Mouse (Mus musculus) forebrain, postnatal 0 days (tissue): ENCODE data around the gene Plod1. TPM values are rescaled to one million over a fixed set of nuclear protein-coding genes. Genes with fewer than 3 reads are reported as not detected.
A peak's percentile ranks its signal among the peaks of the same experiment; 100 is the strongest.
"Not testable (repeated sequence)": the region's sequence is repeated elsewhere in the genome, so short reads cannot be mapped to it uniquely, and the experiment has no call there.

Experiments used
- ATAC-seq: fragments of 200-750 bp; cut with Nextera tagmentation; 2 replicates; pipeline ENCODE4 v1.8.0; 2017; ENCODE audit warnings: mild to moderate bottlenecking, moderate library complexity
- DNase-seq: peaks from one replicate; pipeline ENCODE4 v3.0.0-alpha.2; 2015
- H3K27ac ChIP-seq: fragments of 300-500 bp; sonication (generic); 2 replicates; pipeline ENCODE4 v1.5.1; 2014; ENCODE audit warnings: low read depth, mild to moderate bottlenecking, antibody characterized with exemption, low read length, moderate library complexity, mixed read lengths
- H3K27me3 ChIP-seq: fragments of 300-500 bp; sonication (generic); 2 replicates; pipeline ENCODE4 v1.6.1; 2014; ENCODE audit warnings: mild to moderate bottlenecking, low read length, mixed read lengths; ENCODE audit not compliant: insufficient read depth
- H3K36me3 ChIP-seq: fragments of 300-500 bp; sonication (generic); 2 replicates; pipeline ENCODE4 v1.6.1; 2014; ENCODE audit warnings: mild to moderate bottlenecking, moderate library complexity; ENCODE audit not compliant: insufficient read depth
- H3K4me1 ChIP-seq: fragments of 300-500 bp; sonication (generic); 2 replicates; pipeline ENCODE4 v1.6.1; 2014; ENCODE audit warnings: antibody characterized with exemption; ENCODE audit not compliant: insufficient read depth
- H3K4me2 ChIP-seq: fragments of 300-500 bp; sonication (generic); 2 replicates; pipeline ENCODE4 v1.6.1; 2014; ENCODE audit warnings: low read depth, mild to moderate bottlenecking, moderate library complexity
- H3K4me3 ChIP-seq: fragments of 300-500 bp; sonication (generic); 2 replicates; pipeline ENCODE4 v1.5.1; 2014; ENCODE audit warnings: low read depth, low read length, mixed read lengths
- H3K9ac ChIP-seq: fragments of 300-500 bp; sonication (generic); 2 replicates; pipeline ENCODE4 v1.6.1; 2014; ENCODE audit warnings: mild to moderate bottlenecking
- H3K9me3 ChIP-seq: fragments of 300-500 bp; sonication (generic); 2 replicates; pipeline ENCODE4 v1.6.1; 2016; ENCODE audit warnings: low read length
- CTCF ChIP-seq: sonication (generic); IDR thresholded peaks from 2 replicates; pipeline ENCODE4 v1.5.1; 2016; ENCODE audit warnings: antibody characterized with exemption, control low read depth, low read depth
- WGBS: fragments of 180-500 bp; shearing (Covaris S2); extraction: QIAGEN DNeasy Blood & Tissue Kit; methylation state at CpG from one replicate; pipeline ENCODE4 v1.1.7; 2014; 5-methylcytosine and 5-hydroxymethylcytosine counted together
- polyA plus RNA-seq: library from polyadenylated mRNA; unstranded; fragments of >200 nt; fragmentation: Nextera tagmentation; extraction: Ambion mirVana; gene quantifications from 2 replicates; pipeline ENCODE4 v1.2.1, GENCODE M21; 2015
- total RNA-seq: library from RNA; depleted of rRNA; stranded (reverse); fragments of >200 nt; gene quantifications from 2 replicates; pipeline ENCODE4 v1.2.3, GENCODE M21; 2014; rRNA removed

Gene Plod1
- total and polyA plus RNA-seq, 2 experiments from 2014 or later, result 17.9 to 18.8 TPM

- no peak for DNase-seq
- 10% methylated on average over 22 of the region's 22 CpGs for WGBS
- Histone ChIP-seq H3K36me3 (peaks cover 16% of the 10 kb centered on the region), H3K27ac (peak overlapping the region; percentile 77), H3K27me3 (no peaks in the 10 kb centered on the region), H3K4me2 (peak overlapping the region; percentile 80), H3K9me3 (no peaks in the 10 kb centered on the region), H3K9ac (peak overlapping the region; percentile 63), H3K4me3 (peak overlapping the region; percentile 74), H3K4me1 (peaks cover 11% of the 10 kb centered on the region)
- no peak; the same call in 1 of the 2 replicates for TF ChIP-seq CTCF
- peak; percentile 56 for ATAC-seq
These were observed 68.8 kb downstream of the Plod1 start for GRCm38 (mm10) chr4:147867563-147868449.

- not testable (repeated sequence) for ATAC-seq, H3K9me3 ChIP-seq, H3K4me3 ChIP-seq, H3K9ac ChIP-seq, DNase-seq, H3K27ac ChIP-seq, H3K27me3 ChIP-seq, H3K4me2 ChIP-seq
- H3K36me3 ChIP-seq, result peaks cover 19% of the 10 kb centered on the region
- H3K4me1 ChIP-seq, result peaks cover 11% of the 10 kb centered on the region
- WGBS, result 50% methylated on average over 3 of the region's 3 CpGs
These were observed 69.8 kb downstream of the Plod1 start for GRCm38 (mm10) chr4:147866793-147867192.

DNA sequence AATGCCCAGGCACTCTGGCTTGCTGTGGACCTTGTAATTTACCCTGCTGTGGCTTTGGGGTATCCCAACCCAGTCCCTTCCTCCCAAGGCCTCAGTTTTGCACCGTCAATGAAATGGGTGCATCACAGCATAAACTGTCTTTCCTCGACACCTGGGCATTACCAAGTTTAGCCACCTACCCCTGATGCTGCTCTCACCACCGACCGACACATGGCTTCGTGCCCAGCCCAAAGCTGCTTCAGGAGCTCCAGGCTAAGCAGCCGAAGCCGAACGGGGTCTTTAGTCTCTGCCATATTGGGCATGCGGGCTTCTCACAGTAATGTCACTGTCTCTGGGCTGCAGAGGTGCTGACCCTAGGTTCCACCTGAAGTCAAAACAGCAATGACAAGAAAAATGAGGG lies 70.5 kb downstream of the Plod1 start:
- DNase-seq (no peak), ATAC-seq (no peak)
- H3K9ac ChIP-seq, result no peak overlapping the region
- H3K4me2 ChIP-seq, result no peak overlapping the region
- peaks cover 26% of the 10 kb centered on the region for H3K36me3 ChIP-seq
- H3K27ac ChIP-seq, result no peak overlapping the region
- no peaks in the 10 kb centered on the region for H3K27me3 ChIP-seq
- no peak overlapping the region for H3K4me3 ChIP-seq
- no peak for TF ChIP-seq CTCF
- no peaks in the 10 kb centered on the region for H3K9me3 ChIP-seq
- H3K4me1 ChIP-seq, result peaks cover 11% of the 10 kb centered on the region
- 95% methylated on average over 9 of the region's 9 CpGs for WGBS

- no peak for TF ChIP-seq CTCF
- no peak overlapping the region for H3K4me2 ChIP-seq
These were observed 70.9 kb downstream of the Plod1 start for GRCm38 (mm10) chr4:147865651-147866050.

GRCm38 (mm10) chr4:147862051-147862450 lies 74.5 kb downstream of the Plod1 start:
- Histone ChIP-seq H3K4me2 (no peak overlapping the region), H3K36me3 (peaks cover 31% of the 10 kb centered on the region), H3K27ac (no peak overlapping the region), H3K9ac (no peak overlapping the region), H3K4me1 (no peaks in the 10 kb centered on the region), H3K27me3 (no peaks in the 10 kb centered on the region), H3K9me3 (no peaks in the 10 kb centered on the region), H3K4me3 (no peak overlapping the region)
- WGBS, result 93% methylated on average over 3 of the region's 3 CpGs
- no peak for ATAC-seq
- DNase-seq, result no peak
- TF ChIP-seq CTCF, result no peak

More at GRCm38 (mm10) chr4:147865651-147866050, 70.9 kb downstream of the Plod1 start:
- Histone ChIP-seq H3K9ac (no peak overlapping the region), H3K27ac (no peak overlapping the region), H3K9me3 (no peaks in the 10 kb centered on the region), H3K4me3 (no peak overlapping the region), H3K27me3 (no peaks in the 10 kb centered on the region), H3K36me3 (peaks cover 31% of the 10 kb centered on the region), H3K4me1 (peaks cover 11% of the 10 kb centered on the region)
- ATAC-seq (no peak), DNase-seq (no peak)
- whole genome bisulfite sequencing, result 95% methylated on average over 6 of the region's 6 CpGs

Other genes with a start within 250 kb of the Plod1 start
- not detected in 2 replicates for gene Zfp534, start 234.2 kb downstream of the Plod1 start, total RNA-seq
- not detected in 2 replicates for gene Zfp534, start 234.2 kb downstream of the Plod1 start, polyA plus RNA-seq
- 6.8 and 8.6 TPM in 2 replicates for gene Zfp984, start 127.0 kb downstream of the Plod1 start, total RNA-seq
- 3.9 and 4.8 TPM in 2 replicates for gene Zfp984, start 127.0 kb downstream of the Plod1 start, polyA plus RNA-seq
- gene Zfp933, start 88.4 kb downstream of the Plod1 start, total RNA-seq, result 15.6 and 16.5 TPM in 2 replicates
- gene Zfp933, start 88.4 kb downstream of the Plod1 start, polyA plus RNA-seq, result 2.9 and 4.6 TPM in 2 replicates
- gene Miip, start 68.0 kb downstream of the Plod1 start, total RNA-seq, result 32.9 and 35.7 TPM in 2 replicates
- 31.7 and 32.3 TPM in 2 replicates for gene Miip, start 68.0 kb downstream of the Plod1 start, polyA plus RNA-seq
- 7.4 and 8.5 TPM in 2 replicates for gene Fv1, start 67.8 kb downstream of the Plod1 start, total RNA-seq
- 2.7 and 4.2 TPM in 2 replicates for gene Fv1, start 67.8 kb downstream of the Plod1 start, polyA plus RNA-seq
- gene Mfn2, start 32.1 kb downstream of the Plod1 start, total RNA-seq, result 57.8 and 69.9 TPM in 2 replicates
- 59.4 and 83.3 TPM in 2 replicates for gene Mfn2, start 32.1 kb downstream of the Plod1 start, polyA plus RNA-seq
- 43.4 and 57.7 TPM in 2 replicates for gene 2510039O18Rik, start 4.1 kb upstream of the Plod1 start, total RNA-seq
- 12.0 and 12.8 TPM in 2 replicates for gene 2510039O18Rik, start 4.1 kb upstream of the Plod1 start, polyA plus RNA-seq
- gene Nppb, start 49.0 kb upstream of the Plod1 start, total RNA-seq, result not detected in 2 replicates
- 0.21 TPM in 1 of 2 replicates, not detected in the other for gene Nppb, start 49.0 kb upstream of the Plod1 start, polyA plus RNA-seq
- gene Nppa, start 64.0 kb upstream of the Plod1 start, total RNA-seq, result 1.5 TPM in 1 of 2 replicates, not detected in the other
- 1.1 and 2.2 TPM in 2 replicates for gene Nppa, start 64.0 kb upstream of the Plod1 start, polyA plus RNA-seq
- gene Clcn6, start 102.1 kb upstream of the Plod1 start, total RNA-seq, result 48.2 and 61.0 TPM in 2 replicates
- 19.9 and 26.3 TPM in 2 replicates for gene Clcn6, start 102.1 kb upstream of the Plod1 start, polyA plus RNA-seq
- gene Mthfr, start 102.3 kb upstream of the Plod1 start, total RNA-seq, result 27.0 and 34.5 TPM in 2 replicates
- 3.6 and 7.9 TPM in 2 replicates for gene Mthfr, start 102.3 kb upstream of the Plod1 start, polyA plus RNA-seq
- gene Agtrap, start 151.3 kb upstream of the Plod1 start, total RNA-seq, result 3.8 and 4.2 TPM in 2 replicates
- 5.6 and 7.9 TPM in 2 replicates for gene Agtrap, start 151.3 kb upstream of the Plod1 start, polyA plus RNA-seq
- 43.6 and 45.7 TPM in 2 replicates for gene Mad2l2, start 193.6 kb upstream of the Plod1 start, total RNA-seq
- gene Mad2l2, start 193.6 kb upstream of the Plod1 start, polyA plus RNA-seq, result 102 and 104 TPM in 2 replicates
- gene Draxin, start 193.9 kb upstream of the Plod1 start, total RNA-seq, result 37.5 and 40.5 TPM in 2 replicates
- 6.8 and 8.7 TPM in 2 replicates for gene Draxin, start 193.9 kb upstream of the Plod1 start, polyA plus RNA-seq
- gene Fbxo6, start 215.4 kb upstream of the Plod1 start, total RNA-seq, result 22.0 and 24.0 TPM in 2 replicates
- gene Fbxo6, start 215.4 kb upstream of the Plod1 start, polyA plus RNA-seq, result 22.8 and 24.9 TPM in 2 replicates
- 126 and 132 TPM in 2 replicates for gene Fbxo44, start 223.7 kb upstream of the Plod1 start, total RNA-seq
- gene Fbxo44, start 223.7 kb upstream of the Plod1 start, polyA plus RNA-seq, result 73.3 and 81.4 TPM in 2 replicates
- gene Fbxo2, start 223.9 kb upstream of the Plod1 start, total RNA-seq, result 10.2 and 11.9 TPM in 2 replicates
- gene Fbxo2, start 223.9 kb upstream of the Plod1 start, polyA plus RNA-seq, result 11.4 and 15.6 TPM in 2 replicates